Mouse (Mus musculus) forebrain, embryonic 10.5 days (tissue): ENCODE measurements around the gene Tinagl1. TPM values are rescaled to one million over a fixed set of nuclear protein-coding genes. Genes with fewer than 3 reads are reported as not detected.

Source experiments
- DNase-seq: peaks from one replicate; pipeline ENCODE4 v3.0.0-alpha.2; 2017; ENCODE audit warnings: low spot score; ENCODE audit errors: extremely low spot score
- H3K27ac ChIP-seq: fragments of 300-500 bp; sonication (generic); 2 replicates; pipeline ENCODE4 v1.5.1; 2016; ENCODE audit warnings: mild to moderate bottlenecking
- H3K27me3 ChIP-seq: fragments of 300-500 bp; sonication (generic); 2 replicates; pipeline ENCODE4 v1.6.1; 2016; ENCODE audit warnings: mild to moderate bottlenecking; ENCODE audit not compliant: poor library complexity, severe bottlenecking
- H3K36me3 ChIP-seq: fragments of 300-500 bp; sonication (generic); replicated peaks from 2 replicates; pipeline ENCODE4 v1.6.1; 2016; ENCODE audit warnings: mild to moderate bottlenecking, moderate library complexity
- H3K4me1 ChIP-seq: fragments of 300-500 bp; sonication (generic); 2 replicates; pipeline ENCODE4 v1.6.1; 2016
- H3K4me3 ChIP-seq: fragments of 300-500 bp; sonication (generic); 2 replicates; pipeline ENCODE4 v1.5.1; 2016; ENCODE audit warnings: mild to moderate bottlenecking, moderate library complexity
- H3K9me3 ChIP-seq: fragments of 300-500 bp; sonication (generic); 2 replicates; pipeline ENCODE4 v1.6.1; 2016; ENCODE audit warnings: mild to moderate bottlenecking, moderate library complexity
- WGBS: fragments of 180-500 bp; shearing (Covaris S2); methylation state at CpG from one replicate; pipeline ENCODE4 v1.1.7; 2016; 5-methylcytosine and 5-hydroxymethylcytosine counted together
- polyA plus RNA-seq: library from polyadenylated mRNA; unstranded; fragments of >200 nt; fragmentation: Nextera tagmentation; extraction: Ambion mirVana; gene quantifications from 2 replicates; pipeline ENCODE4 v1.2.1, GENCODE M21; 2016

Gene Tinagl1
- polyA plus RNA-seq, 1 experiment from 2014 or later: 7.2 TPM

GRCm38 (mm10) chr4:130174335-130175031 lies 439 bp downstream of the Tinagl1 start:
- Histone ChIP-seq H3K27me3 (peaks cover 60% of the 10 kb centered on the region), H3K4me3 (peak overlapping the region; percentile 45), H3K4me1 (peaks cover 58% of the 10 kb centered on the region), H3K27ac (peak overlapping the region; percentile 72), H3K9me3 (no peaks in the 10 kb centered on the region), H3K36me3 (no peaks in the 10 kb centered on the region)
- WGBS: 4% methylated on average over 25 of the region's 25 CpGs
- DNase-seq: peak; percentile 49

GRCm38 (mm10) chr4:130173911-130174311 lies 1.0 kb downstream of the Tinagl1 start:
- DNase-seq: no peak
- Histone ChIP-seq H3K9me3 (no peaks in the 10 kb centered on the region), H3K4me3 (peak overlapping the region; percentile 45), H3K27me3 (peaks cover 62% of the 10 kb centered on the region), H3K36me3 (no peaks in the 10 kb centered on the region), H3K4me1 (peaks cover 60% of the 10 kb centered on the region), H3K27ac (peak overlapping the region; percentile 72)
- 39% methylated on average over 19 of the region's 19 CpGs for WGBS

DNA sequence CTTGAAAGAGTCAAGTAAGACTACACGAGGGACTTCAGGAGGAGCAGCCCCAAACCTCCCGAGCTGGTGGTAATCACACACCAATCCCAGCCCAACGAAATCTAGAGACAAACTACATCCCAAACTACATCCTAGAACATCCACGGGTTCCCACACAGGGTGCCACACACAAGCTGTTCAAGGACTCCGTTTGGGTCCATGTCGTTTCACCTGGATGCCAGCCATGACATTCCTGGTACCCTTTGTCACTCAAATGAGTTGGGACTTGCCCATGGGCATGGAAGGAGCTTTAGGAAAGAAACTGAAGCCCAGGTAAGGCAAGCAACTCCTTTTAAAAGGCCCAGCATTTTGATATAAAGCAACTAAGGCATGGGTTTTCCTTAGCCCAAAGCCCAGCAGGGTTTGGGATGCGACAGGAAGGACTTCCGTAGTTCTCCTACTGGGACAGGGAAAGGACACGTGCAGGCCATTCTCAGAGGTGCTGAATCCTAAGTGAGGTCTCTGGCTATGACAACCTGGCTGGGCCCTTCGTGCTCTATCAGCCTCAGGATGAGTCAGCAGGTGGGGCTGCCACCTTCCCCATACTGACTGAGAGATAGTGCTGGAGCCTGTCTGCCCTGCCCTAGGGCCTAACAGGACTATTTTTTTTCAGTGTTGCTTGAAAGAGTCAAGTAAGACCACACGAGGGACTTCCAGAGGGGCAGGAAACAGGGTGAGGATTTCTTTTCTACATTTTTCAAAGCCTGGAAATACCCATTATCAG lies 1.7 kb downstream of the Tinagl1 start:
- DNase-seq: no peak
- H3K27ac ChIP-seq: peak overlapping the region; percentile 72
- 74% methylated on average over 11 of the region's 11 CpGs for WGBS
- no peak overlapping the region for H3K4me3 ChIP-seq
- no peaks in the 10 kb centered on the region for H3K36me3 ChIP-seq
- peaks cover 67% of the 10 kb centered on the region for H3K4me1 ChIP-seq
- no peaks in the 10 kb centered on the region for H3K9me3 ChIP-seq
- H3K27me3 ChIP-seq: peaks cover 67% of the 10 kb centered on the region

- Histone ChIP-seq H3K9me3 (no peaks in the 10 kb centered on the region), H3K4me1 (peaks cover 73% of the 10 kb centered on the region), H3K27ac (peak overlapping the region; percentile 76), H3K27me3 (peaks cover 76% of the 10 kb centered on the region), H3K4me3 (peak overlapping the region; percentile 27), H3K36me3 (no peaks in the 10 kb centered on the region)
- peak; percentile 32 for DNase-seq
- 73% methylated on average over 11 of the region's 11 CpGs for WGBS
These were observed 2.8 kb downstream of the Tinagl1 start for GRCm38 (mm10) chr4:130171951-130172765.

DNA sequence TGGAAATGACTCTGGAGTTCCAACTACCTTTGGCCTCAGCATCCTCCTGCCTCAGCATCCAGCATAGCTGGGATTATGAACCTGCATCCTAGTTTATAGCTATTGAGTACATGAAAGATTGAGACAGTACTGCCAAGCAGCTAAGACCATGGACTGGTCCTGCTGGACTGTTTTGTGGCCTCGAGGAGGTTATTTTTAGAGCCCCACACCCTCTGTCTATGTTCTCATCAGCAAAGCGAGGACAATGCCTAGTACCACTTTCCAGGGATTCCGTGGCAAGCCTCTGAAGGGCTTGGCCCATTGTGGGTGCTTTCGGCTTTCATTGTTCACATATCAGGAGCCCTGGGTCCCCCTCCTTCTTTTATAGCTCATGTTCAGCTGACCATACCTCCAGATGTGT lies 4.6 kb downstream of the Tinagl1 start:
- Histone ChIP-seq H3K27me3 (peaks cover 76% of the 10 kb centered on the region), H3K36me3 (no peaks in the 10 kb centered on the region), H3K4me3 (no peak overlapping the region), H3K4me1 (peaks cover 68% of the 10 kb centered on the region), H3K9me3 (no peaks in the 10 kb centered on the region), H3K27ac (no peak overlapping the region)
- 91% methylated on average over 4 of the region's 4 CpGs for WGBS
- no peak for DNase-seq

DNA sequence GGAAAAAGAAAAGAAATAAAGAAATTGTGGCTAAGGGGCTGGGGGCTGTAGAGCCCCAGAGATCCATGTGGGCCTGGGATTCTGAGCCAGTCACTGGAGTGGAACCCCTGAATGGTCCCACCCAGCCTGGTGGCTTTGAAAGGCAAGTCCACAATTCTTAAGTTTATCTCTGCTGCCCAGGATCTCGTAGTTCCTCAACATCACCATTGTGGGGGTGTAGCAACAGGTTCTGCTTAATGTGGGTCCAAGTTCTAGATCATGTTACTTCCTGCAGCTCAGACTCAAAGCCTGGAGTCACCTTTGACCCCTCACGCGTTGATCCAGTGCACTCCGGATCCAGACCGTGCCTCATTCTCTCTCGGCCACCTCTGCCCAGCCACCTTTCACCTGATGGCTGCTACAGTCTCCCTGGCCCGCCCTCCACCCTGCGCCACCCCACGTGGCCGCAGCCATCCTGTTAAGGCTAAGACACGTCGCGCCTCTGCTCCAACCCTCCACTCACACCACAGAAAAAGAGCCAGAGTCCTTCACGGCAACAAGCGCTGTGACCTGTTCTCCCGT lies 5.4 kb downstream of the Tinagl1 start:
- 87% methylated on average over 16 of the region's 16 CpGs for WGBS
- Histone ChIP-seq H3K27ac (no peak overlapping the region), H3K4me1 (peaks cover 59% of the 10 kb centered on the region), H3K27me3 (peaks cover 76% of the 10 kb centered on the region), H3K36me3 (no peaks in the 10 kb centered on the region), H3K4me3 (no peak overlapping the region), H3K9me3 (no peaks in the 10 kb centered on the region)
- DNase-seq: no peak

GRCm38 (mm10) chr4:130168280-130169183 lies 6.4 kb downstream of the Tinagl1 start:
- no peaks in the 10 kb centered on the region for H3K9me3 ChIP-seq
- peak overlapping the region; percentile 36; the same call in 1 of the 2 replicates for H3K27ac ChIP-seq
- H3K27me3 ChIP-seq: peaks cover 76% of the 10 kb centered on the region
- 48% methylated on average over 16 of the region's 16 CpGs for WGBS
- peaks cover 56% of the 10 kb centered on the region for H3K4me1 ChIP-seq
- no peak overlapping the region for H3K4me3 ChIP-seq
- H3K36me3 ChIP-seq: no peaks in the 10 kb centered on the region
- DNase-seq: no peak

- H3K4me3 ChIP-seq: peak overlapping the region; percentile 9; the same call in 1 of the 2 replicates
- H3K36me3 ChIP-seq: no peaks in the 10 kb centered on the region
- H3K9me3 ChIP-seq: no peaks in the 10 kb centered on the region
- no peak for DNase-seq
- H3K4me1 ChIP-seq: peaks cover 58% of the 10 kb centered on the region
- H3K27ac ChIP-seq: peak overlapping the region; percentile 36; the same call in 1 of the 2 replicates
- peaks cover 76% of the 10 kb centered on the region for H3K27me3 ChIP-seq
- WGBS: 54% methylated on average over 9 of the region's 9 CpGs
These were observed 7.1 kb downstream of the Tinagl1 start for GRCm38 (mm10) chr4:130167814-130168213.

DNA sequence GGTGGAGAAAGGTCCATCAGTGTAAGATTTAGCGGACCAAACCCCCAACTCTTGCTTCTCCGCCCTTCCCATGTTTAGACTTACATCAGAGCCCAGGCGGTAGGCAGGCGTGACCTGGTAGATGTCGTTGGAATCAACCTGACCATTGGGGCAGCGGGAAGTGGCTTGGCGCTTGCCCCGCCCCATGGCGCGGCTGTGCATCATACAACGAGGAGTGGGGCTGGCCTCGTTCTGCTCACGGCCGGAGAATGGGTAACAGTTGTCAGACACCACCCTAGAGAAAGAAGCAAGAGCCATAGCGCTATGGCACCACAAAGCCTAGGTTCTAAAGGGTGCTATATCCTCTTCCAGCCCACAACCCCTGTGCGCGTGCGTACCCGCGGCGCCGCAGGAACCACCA lies 7.6 kb downstream of the Tinagl1 start:
- Histone ChIP-seq H3K9me3 (no peaks in the 10 kb centered on the region), H3K27ac (no peak overlapping the region), H3K4me3 (peak overlapping the region; percentile 9; the same call in 1 of the 2 replicates), H3K27me3 (peaks cover 76% of the 10 kb centered on the region), H3K36me3 (no peaks in the 10 kb centered on the region), H3K4me1 (peaks cover 59% of the 10 kb centered on the region)
- no peak for DNase-seq
- 46% methylated on average over 22 of the region's 22 CpGs for WGBS

GRCm38 (mm10) chr4:130166592-130166991 lies 8.3 kb downstream of the Tinagl1 start:
- DNase-seq: no peak
- H3K36me3 ChIP-seq: no peaks in the 10 kb centered on the region
- no peak overlapping the region for H3K27ac ChIP-seq
- H3K4me1 ChIP-seq: peaks cover 57% of the 10 kb centered on the region
- no peaks in the 10 kb centered on the region for H3K9me3 ChIP-seq
- 77% methylated on average over 8 of the region's 8 CpGs for WGBS
- H3K4me3 ChIP-seq: no peak overlapping the region
- peaks cover 81% of the 10 kb centered on the region for H3K27me3 ChIP-seq

DNA sequence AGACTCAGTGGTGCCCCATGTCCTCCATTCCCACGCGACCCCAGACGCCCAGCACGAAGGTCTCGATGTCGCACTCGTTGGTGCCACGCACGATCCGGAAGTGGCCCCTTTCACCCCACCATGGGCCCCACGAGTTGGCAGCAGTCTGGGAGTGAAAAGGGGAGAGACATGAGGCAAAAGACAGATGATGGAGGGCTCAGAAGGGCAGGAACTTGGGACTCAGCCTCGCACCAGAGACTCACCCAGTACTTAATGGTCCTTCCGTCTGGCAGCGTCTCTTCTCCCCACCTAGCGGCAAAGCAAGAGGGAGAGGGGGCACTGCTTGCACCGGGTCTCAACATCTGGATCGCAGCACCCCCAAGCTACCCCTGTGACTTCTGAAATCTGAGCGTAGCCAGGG lies 8.9 kb downstream of the Tinagl1 start:
- H3K27me3 ChIP-seq: peaks cover 86% of the 10 kb centered on the region
- H3K36me3 ChIP-seq: no peaks in the 10 kb centered on the region
- no peak overlapping the region for H3K4me3 ChIP-seq
- 79% methylated on average over 18 of the region's 18 CpGs for WGBS
- H3K27ac ChIP-seq: no peak overlapping the region
- no peaks in the 10 kb centered on the region for H3K9me3 ChIP-seq
- peaks cover 55% of the 10 kb centered on the region for H3K4me1 ChIP-seq
- no peak for DNase-seq
